Mouse (Mus musculus) thymus, postnatal 36 days (tissue): ENCODE measurements around the gene Blvrb.

Experiments used
- DNase-seq, 2 experiments: peaks; one replicate each; pipeline ENCODE4 v3.0.0; 2022; ENCODE audit warnings: mixed read lengths in 2 of 2

The Blvrb gene

DNA sequence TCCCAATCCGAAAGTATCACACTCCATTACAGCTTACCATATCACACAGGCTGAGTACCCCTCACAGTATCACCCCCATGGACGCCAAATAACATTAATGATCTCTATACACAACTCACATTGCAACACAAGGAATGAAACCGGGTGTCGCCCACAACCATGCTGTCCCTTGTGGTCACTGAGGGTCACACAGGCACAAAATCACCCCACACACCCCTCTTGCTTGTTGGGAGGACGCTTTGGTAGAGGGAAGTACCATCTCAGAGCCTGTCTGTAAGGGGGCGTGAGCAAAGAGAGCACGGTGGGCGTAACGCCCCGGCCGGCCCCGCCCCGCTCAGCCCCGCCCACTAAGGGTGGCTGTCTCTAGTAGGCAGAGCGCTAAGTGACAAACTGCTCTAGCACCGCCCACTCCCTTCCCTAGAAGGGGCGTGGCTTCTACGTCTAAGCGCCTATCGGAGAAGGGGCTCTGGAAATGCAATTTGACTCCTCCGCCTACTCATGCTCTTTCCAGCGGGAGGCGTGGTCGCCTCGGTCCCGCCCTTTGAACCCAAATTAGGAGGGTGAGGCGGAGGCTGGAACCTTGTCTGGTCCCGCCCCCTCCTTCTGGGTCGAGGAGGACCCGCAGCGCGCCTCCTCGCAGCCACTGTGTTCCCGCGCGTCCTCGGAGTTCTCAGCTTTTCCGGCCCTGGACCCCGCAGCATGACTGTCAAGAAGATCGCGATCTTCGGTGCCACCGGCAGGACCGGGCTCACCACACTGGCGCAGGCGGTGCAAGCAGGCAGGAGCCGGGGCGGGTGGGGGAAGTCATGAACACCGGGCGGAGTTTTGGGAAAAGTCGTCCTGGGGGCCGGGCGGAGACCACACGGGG, at the start of gene Blvrb, which contains the start of gene Sptbn4:
Blvrb (plus strand) TSS at position 560 of the 868 bp plus-strand sequence.
Sptbn4 (minus strand) TSS at position 268 of the 868 bp plus-strand sequence.
- DNase-seq = peak; percentile 94 to 98

DNA sequence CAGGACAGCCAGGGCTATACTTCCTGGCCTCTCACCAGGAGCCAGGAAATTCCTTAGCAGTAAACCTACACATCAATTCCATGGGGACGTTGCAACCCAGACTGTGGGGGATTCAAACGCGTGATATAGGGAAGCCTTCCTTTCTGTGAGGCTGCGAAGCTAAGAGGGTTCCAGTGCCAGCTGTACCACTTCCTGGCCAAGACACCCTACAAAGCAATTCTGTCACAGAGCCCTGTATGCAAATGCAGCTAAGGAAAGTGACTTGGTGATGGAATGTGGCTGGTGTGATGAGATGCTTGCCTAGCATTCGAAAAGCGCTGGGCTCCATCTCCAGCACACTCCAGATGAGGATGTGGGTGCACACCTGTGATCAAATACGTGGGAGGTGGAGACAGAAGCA, 47.2 kb upstream of the Blvrb start:
- DNase-seq = no peak

DNA sequence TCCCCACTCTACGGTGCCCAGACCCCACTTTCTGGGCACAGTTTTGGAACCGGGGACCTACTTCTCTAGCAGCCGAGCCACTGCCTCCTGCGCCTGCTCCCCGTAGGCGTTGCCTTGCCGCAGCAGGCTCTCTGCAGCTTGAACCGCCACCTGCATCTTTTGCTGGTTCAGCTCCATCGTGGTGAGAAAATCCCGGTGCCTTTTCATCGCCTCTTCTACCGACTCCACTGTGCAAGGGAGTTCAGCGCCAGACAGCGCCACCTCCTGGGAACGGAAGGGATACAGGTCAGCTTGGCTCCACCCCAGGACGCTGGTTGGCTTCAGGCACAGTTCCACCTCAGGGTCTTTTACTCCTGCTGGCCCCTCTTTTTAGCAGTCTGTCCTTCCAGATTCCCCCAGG, 45.1 kb upstream of the Blvrb start:
- peak; percentile 47 to 55 for DNase-seq

DNA sequence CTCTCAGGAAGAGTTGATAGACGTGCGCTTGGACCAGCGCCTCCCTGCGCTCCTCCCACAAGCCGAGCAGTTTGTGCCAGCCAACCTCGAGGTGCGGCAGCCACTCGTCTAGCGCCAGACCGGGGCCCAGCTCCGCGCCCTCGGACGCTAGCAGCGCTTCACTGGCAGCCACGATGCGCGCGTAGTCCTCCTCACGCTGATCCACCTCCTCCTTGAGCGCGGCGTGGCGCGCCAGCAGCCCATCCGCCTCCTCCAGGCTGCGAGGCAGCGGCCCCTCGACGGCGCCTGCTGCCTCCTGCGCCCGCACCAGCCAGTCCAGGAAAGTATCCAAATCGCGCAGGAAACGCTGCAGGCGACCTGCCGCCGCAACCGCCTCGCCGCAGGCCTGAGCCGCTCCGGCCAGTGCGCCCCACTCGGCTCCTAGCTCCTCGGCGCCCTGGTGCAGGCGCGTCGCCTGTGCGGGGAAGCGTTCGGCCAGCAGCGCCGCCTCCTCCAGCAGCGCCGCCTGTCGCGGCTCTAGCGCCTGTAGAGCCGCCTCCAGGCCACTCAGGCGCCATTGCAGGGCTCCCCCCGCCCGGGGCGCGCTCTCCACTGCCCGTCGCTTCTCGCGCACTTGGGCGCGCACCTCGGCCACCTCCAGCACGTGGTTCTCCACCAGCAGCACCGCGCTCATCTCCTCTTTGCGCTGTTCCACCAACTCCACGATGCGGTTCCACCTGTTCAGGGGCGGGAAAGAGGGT, 43.4 kb upstream of the Blvrb start:
- no peak for DNase-seq

DNA sequence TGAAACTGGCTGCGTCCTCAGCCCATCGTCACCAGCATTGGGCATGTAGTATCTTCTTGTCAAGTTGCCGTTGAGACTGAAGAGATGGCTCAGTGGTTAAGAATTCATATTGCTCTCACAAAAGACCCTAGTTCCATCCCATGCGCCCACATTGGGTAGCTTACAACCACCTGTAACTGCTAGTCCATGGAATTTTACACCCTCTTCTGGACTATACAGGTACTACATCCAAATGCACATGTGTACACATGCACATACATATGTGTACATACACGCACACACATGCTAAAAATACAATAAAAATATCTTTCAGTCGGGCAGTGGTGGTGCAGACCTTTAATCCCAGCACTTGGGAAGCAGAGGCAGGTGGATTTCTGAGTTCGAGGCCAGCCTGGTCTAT, 41.3 kb upstream of the Blvrb start:
- no peak for DNase-seq

DNA sequence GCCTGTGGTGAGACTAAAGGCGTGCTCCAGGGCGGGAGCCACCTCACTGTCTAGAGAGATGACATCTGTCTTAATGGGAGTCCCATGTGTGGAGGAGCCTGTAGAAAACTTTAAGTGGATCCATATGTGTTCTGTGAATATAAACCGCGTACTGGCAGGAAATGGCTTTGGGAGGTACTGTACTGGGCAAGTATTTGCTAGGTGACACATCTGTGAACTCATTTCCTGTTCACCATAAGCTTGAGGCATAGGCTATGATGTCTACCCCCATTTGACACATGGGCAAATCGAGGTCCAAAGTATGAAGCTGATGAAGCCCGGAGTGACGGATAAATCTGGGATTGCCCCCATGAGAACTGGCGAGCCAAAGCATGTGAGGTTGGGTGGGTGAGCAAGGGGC, 40.0 kb upstream of the Blvrb start:
- no peak for DNase-seq

DNA sequence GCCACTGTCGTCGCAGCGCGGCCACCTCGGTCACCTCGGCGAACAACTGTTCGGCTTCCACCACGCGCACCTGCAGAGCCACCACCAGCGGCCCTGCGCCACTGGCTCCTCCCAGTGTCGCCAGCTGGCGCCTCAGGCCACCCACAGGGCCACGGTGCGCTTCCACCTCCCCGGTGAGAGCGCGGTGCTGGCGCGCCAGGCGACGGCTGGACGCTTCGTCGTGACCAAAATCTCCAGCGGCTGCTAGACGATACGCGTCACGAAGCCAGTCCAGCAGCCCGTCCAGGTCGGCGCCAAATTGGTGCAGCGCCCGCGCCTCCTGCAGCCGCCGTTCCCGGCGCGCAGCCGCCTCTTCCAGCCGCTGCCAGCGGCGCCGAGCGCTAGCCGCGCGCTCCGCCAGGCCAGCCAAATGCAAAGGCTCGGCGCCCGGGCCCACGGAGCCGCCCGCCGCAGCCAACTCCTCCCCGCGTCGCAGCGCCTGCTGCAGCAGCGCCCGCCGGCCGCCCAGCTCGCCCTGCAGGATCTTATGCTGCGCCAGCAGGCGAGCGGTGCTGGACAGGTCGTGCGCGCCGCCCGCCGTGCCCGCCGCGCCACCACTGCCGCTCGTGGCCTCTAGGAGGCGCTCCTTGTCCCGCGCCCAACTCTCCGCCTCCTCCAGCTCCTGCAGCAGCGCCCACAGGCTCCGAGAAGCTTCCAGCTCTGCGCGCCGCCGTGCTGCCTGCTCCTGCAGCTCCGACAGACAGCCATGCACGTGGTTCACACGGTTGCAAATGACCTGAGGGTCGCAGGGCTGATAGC, 39.2 kb upstream of the Blvrb start:
- peak; percentile 53 to 60 for DNase-seq

DNA sequence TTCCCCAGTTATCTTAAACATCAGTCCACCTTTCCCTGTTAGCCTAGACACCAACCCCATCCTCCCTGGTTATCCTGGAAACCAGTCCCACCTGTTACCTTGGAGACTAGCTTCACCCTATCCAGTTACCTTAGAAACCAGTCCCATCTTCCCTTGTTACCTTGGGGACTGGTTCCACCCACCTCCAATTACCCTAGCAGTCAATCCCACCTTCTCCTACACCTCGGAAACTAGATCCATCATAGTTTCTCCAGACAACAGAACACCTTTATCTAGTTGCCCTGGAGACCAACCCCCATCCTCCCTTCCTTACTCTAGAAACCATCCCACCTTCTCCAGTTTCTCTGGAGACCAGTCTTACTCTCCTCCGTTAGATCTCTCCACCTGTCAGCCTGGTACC, 30.6 kb upstream of the Blvrb start:
- DNase-seq = no peak

DNA sequence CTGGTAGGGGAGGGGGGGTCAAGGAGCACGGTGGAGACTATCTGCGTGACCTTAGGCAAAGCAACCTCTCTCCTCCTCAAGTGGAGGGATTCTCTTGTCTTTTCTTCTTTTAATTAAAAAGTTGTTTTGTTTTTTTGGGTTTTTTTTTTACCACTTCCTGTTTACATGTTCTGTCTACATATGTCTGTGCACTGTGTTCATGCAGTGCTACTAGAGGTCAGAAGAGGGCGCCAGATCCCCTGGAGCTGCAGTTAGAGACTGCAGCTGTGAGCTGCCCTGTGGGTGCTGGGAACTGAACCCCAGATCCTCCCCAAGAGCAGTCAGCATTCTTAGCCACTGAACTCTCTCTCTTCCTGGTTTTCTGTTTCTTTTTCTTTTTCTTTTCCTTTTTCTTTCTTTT, 28.7 kb upstream of the Blvrb start:
- no peak for DNase-seq

DNA sequence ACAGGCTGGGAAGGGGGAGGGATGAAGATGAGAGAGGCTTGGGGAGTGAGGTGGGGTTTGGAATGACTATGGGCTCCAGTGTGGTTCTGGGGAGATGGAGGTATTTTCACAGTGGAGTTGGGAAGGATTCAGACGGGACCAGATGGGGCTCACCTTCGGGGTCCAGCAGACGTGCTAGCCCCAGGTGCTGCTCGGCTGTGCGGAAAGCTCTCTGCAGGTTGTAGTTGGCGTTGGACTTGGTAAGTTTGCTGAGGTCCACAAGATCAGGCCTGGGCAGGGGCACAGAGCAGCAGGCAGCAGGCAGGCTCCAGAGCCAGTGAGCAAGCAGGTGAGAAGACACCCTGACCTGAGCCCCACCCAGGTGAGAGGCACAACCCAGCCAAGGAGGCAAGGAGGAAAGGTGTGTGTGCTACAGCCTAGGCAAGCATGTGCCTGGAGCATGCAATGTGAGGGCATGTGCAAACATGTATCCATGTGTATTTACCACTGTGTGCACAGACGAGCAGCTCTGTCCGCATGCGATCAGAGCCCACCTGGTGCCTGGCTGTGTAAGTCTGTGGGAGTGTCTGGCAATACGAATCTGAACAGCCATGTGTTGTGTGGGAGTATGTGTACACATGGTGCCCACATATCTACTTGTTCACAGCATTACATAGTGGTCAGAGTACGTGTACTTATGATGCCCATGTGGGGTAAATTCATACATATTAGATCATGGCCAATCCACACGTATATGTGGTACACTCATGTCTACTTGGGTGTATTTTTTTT, 24.0 kb upstream of the Blvrb start:
- DNase-seq = no peak

DNA sequence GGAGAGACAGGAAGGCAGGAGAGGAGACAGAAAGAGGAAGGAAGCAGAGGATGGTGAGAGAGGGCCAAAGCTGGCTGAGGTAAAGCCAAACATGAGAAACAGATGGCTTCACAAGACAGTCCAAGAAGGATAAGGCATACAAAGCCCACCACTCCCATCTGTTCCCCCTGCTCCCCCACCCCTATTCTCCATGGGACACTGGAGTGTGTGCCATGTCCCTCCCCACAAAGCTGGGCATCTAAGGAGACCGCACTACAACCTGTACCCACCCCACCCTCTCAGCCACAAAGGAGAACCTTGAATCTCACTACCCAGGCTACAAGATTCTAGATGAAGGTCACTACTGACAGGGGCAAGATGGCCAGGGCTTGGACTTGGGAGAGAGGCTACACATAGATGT, 20.4 kb upstream of the Blvrb start:
- DNase-seq = no peak

DNA sequence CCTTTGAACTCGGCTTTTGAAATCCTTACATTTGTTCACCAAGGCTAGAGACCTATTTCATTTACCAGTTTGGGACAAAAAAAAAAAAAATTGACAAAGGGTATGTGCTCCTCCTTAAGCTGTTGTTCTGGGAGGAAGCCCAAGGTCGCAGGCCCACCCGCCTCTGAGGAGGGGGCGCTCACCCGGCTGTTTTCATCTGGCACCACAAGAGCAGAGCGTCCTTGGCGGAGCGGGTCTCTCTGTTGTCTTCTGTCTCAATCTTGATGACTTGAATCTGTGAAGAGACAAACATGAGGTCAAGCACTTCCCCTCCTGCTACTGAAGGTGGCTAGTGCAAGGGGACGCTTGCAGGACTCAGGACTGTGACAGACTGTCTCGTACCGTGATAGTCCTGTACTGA, 19.8 kb upstream of the Blvrb start:
- DNase-seq = no peak

DNA sequence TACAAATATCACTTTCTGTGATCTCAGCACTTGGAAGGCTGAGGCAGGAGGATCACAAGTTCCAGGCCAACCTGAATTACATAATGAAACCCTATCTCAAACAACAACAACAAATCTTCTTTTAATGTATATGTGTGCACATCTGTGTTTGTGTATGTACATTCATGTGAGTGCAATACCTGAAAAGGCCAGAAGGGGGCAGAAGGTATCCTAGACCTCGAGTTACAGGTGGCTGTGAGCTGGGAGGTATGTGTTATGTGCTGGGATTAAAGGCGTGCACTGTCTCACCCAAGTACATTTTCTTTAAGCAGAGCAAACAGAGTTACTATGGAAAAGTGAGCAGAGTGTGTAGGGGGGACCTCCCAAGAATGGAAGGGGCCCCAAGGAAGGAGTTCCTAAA, 18.6 kb upstream of the Blvrb start:
- DNase-seq = no peak

DNA sequence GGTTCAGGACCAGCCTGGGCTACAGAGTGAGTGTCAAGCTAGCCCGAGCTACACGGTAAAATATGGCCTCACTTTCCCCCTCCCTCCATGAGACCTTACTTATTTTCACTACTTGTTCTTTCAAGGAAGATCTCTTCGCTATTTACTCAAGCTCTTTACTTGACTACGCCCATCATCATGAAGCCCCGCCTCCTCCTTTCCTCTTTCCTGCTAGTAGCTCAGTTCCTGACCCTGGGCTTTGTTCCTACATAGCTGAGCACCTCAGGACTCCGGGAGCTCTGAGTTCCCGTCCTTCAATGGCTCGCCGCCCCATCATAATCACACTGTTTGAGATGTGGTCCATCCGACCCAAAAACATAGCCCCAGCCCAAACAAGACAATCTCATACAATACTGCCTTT, 14.4 kb upstream of the Blvrb start:
- DNase-seq = no peak

DNA sequence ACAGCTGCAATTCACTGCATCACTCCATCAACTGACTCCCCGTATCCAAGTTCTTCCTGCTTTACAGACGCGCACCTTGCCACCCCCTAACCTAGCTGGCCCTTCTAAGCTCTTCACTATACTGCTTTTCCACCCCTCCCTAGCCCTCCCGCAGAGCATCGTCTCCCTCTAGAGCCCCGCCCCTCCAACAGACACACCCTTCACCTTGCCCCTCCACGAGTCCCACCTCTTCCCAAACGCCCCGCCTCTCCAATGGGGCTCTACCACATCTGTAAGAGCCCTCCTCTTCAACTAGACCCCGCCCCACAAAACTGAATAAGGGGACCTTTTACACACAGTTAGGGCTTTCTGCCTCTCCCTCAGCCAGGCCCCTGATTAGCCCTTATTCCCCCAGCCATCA, 14.0 kb upstream of the Blvrb start:
- DNase-seq = no peak

DNA sequence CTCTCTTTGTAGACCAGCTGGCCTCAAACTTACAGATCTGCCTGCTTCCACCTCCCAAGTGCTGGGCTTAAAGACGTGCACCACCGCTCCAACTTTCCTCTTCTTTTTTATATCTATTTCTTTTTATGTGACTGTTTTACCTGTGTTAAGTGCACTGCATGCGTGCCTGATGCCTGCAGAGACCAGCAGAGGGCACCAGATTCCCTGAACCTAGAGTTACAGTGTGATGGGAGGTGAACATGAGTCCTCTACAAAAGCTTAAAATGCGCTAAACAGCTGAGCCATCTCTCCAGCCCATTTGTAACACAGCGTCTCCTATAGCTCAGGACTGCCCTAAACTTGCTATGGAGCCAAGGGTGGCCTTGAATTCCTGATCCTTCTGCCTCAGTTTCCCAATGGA, 10.2 kb upstream of the Blvrb start:
- DNase-seq = peak; percentile 47 to 52

DNA sequence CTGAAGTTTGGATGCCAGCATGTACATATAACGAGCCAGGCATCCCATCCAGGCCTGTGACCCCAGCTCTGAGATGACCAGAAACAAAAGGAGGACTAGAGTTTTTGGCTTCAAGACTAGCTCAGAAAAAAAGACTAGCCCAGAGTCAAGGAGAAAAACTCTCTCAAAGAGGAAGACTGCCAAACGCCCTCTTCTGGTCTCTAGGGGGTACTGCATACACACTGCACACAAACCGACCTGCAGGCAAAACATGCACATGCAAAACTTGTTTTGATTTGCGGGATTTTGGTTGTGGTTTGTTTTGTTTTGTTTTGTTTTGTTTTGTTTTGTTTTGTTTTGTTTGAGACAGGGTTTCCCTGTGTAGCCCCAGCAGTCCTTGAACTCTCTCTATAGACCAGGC, 7.8 kb upstream of the Blvrb start:
- DNase-seq = no peak

DNA sequence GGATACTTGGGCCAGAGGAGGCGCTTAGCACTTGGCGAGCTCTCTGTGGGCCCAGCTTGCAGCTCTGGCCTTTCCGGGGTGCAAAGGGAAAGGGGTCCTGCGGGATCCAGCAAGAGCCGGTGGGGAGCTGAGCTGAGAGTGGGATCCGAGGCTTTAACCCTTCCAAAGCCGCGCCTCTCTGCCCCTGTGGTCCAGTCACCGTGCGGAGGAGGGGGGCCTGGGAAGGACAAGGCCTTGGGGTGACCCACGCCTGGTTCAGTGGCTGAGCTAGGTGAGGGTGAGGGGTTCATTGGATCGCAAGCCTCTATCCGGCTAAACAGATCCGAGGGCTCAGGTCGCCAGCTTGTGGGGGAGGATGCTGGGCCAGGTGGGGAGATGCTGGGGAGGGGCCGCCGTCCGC, 1.7 kb upstream of the Blvrb start:
- DNase-seq = peak in 1 of 2 experiments; percentile 9

DNA sequence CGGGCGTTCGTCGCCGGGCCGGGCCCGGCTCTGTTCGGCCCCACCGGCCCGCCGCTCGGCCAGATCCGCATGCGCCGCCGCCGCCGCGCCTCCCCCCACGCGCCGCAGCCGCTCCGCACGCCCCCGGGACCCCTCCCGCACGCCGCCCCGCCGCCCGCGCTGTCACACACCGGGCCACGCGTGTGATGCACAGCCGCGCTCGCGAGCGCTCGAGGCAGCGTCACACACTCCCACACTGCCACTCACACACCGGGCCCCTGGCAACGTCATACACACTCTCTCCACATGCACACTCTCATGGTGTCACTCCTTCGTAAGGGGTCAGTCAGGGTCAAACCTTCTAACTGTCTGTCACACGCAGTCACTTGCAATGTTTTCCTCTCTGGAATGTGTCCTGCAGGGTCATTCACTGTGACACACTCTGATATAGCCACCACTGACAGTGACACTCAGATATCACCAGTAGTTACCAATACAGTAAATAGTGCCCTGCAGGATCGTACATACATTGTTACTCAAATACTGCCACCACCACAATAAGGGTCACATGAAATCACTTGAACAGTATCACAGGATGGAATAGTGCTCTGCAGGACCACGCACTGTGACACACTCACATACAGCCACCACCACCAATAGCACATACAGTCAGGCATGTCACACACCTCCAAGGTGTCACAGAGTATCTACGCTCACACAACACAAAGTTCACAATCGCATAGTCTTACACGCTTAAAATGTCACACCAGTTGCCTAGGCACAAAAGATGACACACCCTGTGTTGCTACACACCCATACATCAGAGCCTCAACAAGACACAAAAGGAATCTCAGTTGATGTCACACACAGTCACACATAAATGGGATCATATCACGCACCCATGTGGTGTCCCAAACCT, 1.0 kb upstream of the Blvrb start:
- DNase-seq = peak in 1 of 2 experiments; percentile 17

DNA sequence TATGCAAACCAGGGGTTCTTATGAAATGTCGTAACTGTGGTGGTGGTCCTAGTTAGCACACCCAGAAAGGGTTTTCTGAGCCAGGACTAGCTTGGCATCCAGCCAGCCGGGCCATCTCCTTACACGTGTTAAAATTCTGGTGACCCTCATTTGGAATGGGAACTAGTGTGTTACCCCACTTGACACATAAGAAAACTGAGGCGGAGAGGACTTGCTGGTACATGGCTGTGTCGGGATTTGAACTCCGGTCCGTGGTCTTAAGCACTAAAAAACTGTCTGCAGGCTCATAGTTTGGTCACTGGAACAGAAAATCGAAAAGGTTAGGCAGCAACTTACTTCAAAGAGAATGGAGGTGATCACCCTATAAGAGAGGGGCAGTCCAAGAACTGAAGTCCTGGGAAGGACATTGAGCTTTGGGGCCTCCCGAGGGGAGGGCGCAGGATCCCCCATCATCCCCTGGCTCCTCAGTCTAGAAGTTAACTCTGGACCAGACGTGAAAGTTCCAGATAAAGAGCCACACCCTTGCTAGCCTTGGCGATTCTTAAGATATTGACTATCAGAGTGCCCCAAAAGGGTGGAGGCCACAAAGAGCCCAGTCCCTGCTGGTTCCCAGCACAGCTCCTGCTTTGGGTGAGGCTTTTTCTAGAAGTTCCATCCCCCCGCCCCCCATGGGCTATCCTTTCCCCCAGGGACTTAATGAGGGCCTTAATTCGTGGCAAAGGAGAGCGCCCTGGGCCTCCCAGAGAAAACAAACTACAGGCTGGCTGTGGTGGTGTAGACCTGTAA, 836 bp downstream of the Blvrb start:
- DNase-seq = no peak
